Mouse (Mus musculus): ENCODE results near the gene Pdx1.

DNA sequence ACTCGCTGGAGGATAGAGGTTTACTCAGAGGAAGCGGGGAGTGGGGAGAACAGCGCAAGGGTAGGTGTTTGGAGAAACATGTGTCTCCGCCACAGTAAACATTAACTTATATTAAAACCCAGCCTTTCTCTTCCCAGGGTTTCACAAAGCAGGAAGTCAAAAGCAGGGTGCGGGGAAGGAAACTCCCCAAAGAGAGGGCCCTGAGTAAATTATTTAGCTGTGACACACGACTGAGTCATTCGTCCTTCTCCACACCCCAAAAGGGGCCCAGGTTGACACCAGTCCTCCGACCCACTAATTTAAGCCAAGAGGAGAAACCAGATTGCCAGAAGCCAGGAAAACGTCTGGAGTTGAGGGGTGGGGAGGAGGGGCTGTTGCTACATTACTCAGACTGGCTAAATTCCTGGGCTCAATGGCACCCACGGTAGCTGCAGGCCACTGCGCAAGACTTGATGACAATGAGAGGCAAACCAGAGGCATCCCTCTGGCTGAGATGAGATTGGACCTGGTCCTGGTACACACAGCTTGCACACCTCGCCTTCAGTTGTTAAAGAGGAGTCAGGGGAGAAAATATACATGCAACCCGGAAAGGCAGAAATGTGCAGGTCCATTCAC, 22.9 kb downstream of the Pdx1 start:
- no peak for TF ChIP-seq CTCF (IDR thresholded peaks at IDR 0.05; ENCODE audit: insufficient read depth, low read depth, low read length)
- no peak for TF ChIP-seq POLR2A (IDR thresholded peaks at IDR 0.05; ENCODE audit: insufficient read depth, low read depth, low read length)
